Mouse (Mus musculus) cortical plate, adult 2 months (tissue): ENCODE measurements around the gene Ring1. TPM values are rescaled to one million over a fixed set of nuclear protein-coding genes. Genes with fewer than 3 reads are reported as not detected.
A peak's percentile ranks its signal among the peaks of the same experiment; 100 is the strongest.
"Not testable (repeated sequence)": the region's sequence is repeated elsewhere in the genome, so short reads cannot be mapped to it uniquely, and the experiment has no call there.

Source experiments
- H3K27ac ChIP-seq: fragments of 200-500 bp; 2 replicates; pipeline ENCODE4 v1.5.1; 2012; ENCODE audit warnings: low read length, control low read depth, inconsistent platforms; ENCODE audit not compliant: insufficient read depth
- H3K4me1 ChIP-seq: fragments of 200-500 bp; 2 replicates; pipeline ENCODE4 v1.6.1; 2011; ENCODE audit warnings: low read length; ENCODE audit not compliant: control insufficient read depth, insufficient read depth
- H3K4me3 ChIP-seq: fragments of 200-500 bp; 2 replicates; pipeline ENCODE4 v1.5.1; 2011; ENCODE audit warnings: mild to moderate bottlenecking, low read length, control low read depth; ENCODE audit not compliant: insufficient read depth
- CTCF ChIP-seq: fragments of 200-500 bp; IDR thresholded peaks from 2 replicates; pipeline ENCODE4 v1.5.1; 2011; ENCODE audit warnings: mild to moderate bottlenecking, control low read depth, low read length; ENCODE audit not compliant: insufficient read depth; ENCODE audit errors: extremely low read depth
- POLR2A ChIP-seq: fragments of 200-500 bp; IDR thresholded peaks from 2 replicates; pipeline ENCODE4 v1.6.1; 2011; ENCODE audit warnings: mild to moderate bottlenecking, low read length, control low read depth; ENCODE audit not compliant: insufficient read depth; ENCODE audit errors: extremely low read depth
- polyA plus RNA-seq: library from polyadenylated mRNA; depleted of rRNA; stranded (reverse); fragments of >200 nt; gene quantifications from 2 replicates; pipeline ENCODE4 v1.2.3, GENCODE M21; 2012

Ring1 gene
- polyA plus RNA-seq, 1 experiment, result 73.2 TPM

GRCm38 (mm10) chr17:34023678-34024077 lies 802 bp downstream of the Ring1 start:
- Histone ChIP-seq H3K4me1 (peaks cover 5% of the 10 kb centered on the region; the same call in 1 of the 2 replicates), H3K27ac (peak overlapping the region; percentile 80)
- TF ChIP-seq CTCF, result no peak
- TF ChIP-seq POLR2A, result no peak

GRCm38 (mm10) chr17:34022987-34023386 lies 1.5 kb downstream of the Ring1 start:
- peaks cover 5% of the 10 kb centered on the region; the same call in 1 of the 2 replicates for H3K4me1 ChIP-seq
- H3K27ac ChIP-seq, result no peak overlapping the region
- TF ChIP-seq CTCF, result no peak
- no peak for TF ChIP-seq POLR2A
- H3K4me3 ChIP-seq, result no peak overlapping the region

More at GRCm38 (mm10) chr17:34023678-34024077, 802 bp downstream of the Ring1 start:
- H3K4me3 ChIP-seq, result peak overlapping the region; percentile 87

GRCm38 (mm10) chr17:34022414-34022783 lies 2.1 kb downstream of the Ring1 start:
- Histone ChIP-seq H3K4me1 (peaks cover 5% of the 10 kb centered on the region; the same call in 1 of the 2 replicates), H3K4me3 (no peak overlapping the region), H3K27ac (no peak overlapping the region)
- no peak for TF ChIP-seq POLR2A
- TF ChIP-seq CTCF, result no peak

- no peak overlapping the region for H3K4me3 ChIP-seq
- peaks cover 2% of the 10 kb centered on the region; the same call in 1 of the 2 replicates for H3K4me1 ChIP-seq
- TF ChIP-seq POLR2A (no peak), CTCF (no peak)
- no peak overlapping the region for H3K27ac ChIP-seq
These were observed 2.7 kb downstream of the Ring1 start for GRCm38 (mm10) chr17:34021539-34022413.

- Histone ChIP-seq H3K4me1 (no peaks in the 10 kb centered on the region), H3K4me3 (no peak overlapping the region), H3K27ac (no peak overlapping the region)
- TF ChIP-seq CTCF (no peak), POLR2A (no peak)
These were observed 11.0 kb downstream of the Ring1 start for GRCm38 (mm10) chr17:34013436-34013835.

GRCm38 (mm10) chr17:34010156-34010555 lies 14.3 kb downstream of the Ring1 start:
- TF ChIP-seq POLR2A, result no peak
- no peak for TF ChIP-seq CTCF
- Histone ChIP-seq H3K27ac (no peak overlapping the region), H3K4me1 (no peaks in the 10 kb centered on the region), H3K4me3 (no peak overlapping the region)

GRCm38 (mm10) chr17:34006570-34006969 lies 17.9 kb downstream of the Ring1 start:
- Histone ChIP-seq H3K27ac (no peak overlapping the region), H3K4me1 (no peaks in the 10 kb centered on the region), H3K4me3 (no peak overlapping the region)
- TF ChIP-seq POLR2A (no peak), CTCF (no peak)

GRCm38 (mm10) chr17:34003426-34003825 lies 21.1 kb downstream of the Ring1 start:
- Histone ChIP-seq H3K4me3 (no peak overlapping the region), H3K27ac (no peak overlapping the region), H3K4me1 (no peaks in the 10 kb centered on the region)
- TF ChIP-seq POLR2A, result no peak
- peak; percentile 48; the same call in 1 of the 2 replicates for TF ChIP-seq CTCF

GRCm38 (mm10) chr17:34000796-34001195 lies 23.7 kb downstream of the Ring1 start:
- not testable (repeated sequence) for H3K27ac ChIP-seq, H3K4me1 ChIP-seq, H3K4me3 ChIP-seq

GRCm38 (mm10) chr17:34000150-34000537 lies 24.3 kb downstream of the Ring1 start, which contains the start of gene H2-K1:
Gene H2-K1, minus strand, starts transcription at chr17:34000347.
- peak within 1 kb of the TSS; percentile 13 for H3K4me3 ChIP-seq
- TF ChIP-seq POLR2A, result peak; percentile 81
- no peak for TF ChIP-seq CTCF

More at GRCm38 (mm10) chr17:34000150-34000537, 24.3 kb downstream of the Ring1 start, which contains the start of gene H2-K1:
- Histone ChIP-seq H3K27ac (no peak within 1 kb of the TSS), H3K4me1 (no peaks in the 10 kb centered on the region)
